Mouse (Mus musculus) MEL (cell line): Measurements from ENCODE around the gene Nup93.

ENCODE experiments used
- CHD2 ChIP-seq: IDR thresholded peaks from 2 replicates; pipeline ENCODE4 v1.6.1; 2011; ENCODE audit warnings: low read length, improper control_type of control experiment
- RCOR1 ChIP-seq: IDR thresholded peaks from 2 replicates; pipeline ENCODE4 v1.6.1; 2012; ENCODE audit warnings: low read depth, mild to moderate bottlenecking, inconsistent platforms, low read length, improper control_type of control experiment

DNA sequence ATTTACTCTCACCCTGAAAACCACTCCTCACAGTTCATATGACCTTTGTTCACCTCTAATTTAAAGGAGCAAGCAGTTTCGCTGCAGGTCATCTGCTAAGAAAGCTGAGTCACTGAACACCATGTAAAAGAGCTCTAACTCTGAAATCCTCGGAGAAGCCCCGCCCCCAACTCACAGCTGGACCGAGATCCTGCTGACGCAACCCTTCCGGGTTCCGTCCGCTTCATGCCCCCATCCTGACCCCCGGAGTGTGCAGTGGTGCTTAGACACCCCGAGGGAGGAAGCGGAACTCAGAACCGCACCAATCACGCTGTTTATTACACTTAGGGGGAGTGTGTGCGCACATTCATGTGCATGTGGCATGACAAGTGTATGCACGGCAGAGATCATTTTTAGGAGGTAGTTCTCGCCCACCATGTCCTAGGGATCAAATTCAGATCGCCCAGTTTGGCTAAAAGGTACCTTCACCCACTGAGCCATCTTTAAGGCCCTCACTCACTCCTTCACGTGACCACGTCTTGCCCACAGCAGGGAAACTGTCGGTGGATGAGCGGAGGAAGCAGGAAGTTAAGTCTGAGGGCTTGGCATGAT lies 23.2 kb upstream of the Nup93 start:
- TF ChIP-seq RCOR1 = 0 out of 2 replicates have a peak, but pooled peaks have one; percentile 26
- no peak for TF ChIP-seq CHD2
